Mouse (Mus musculus) CH12F3 (cell line): ENCODE measurements around the gene Snrpc.
"Not testable (repeated sequence)": the region's sequence is repeated elsewhere in the genome, so short reads cannot be mapped to it uniquely, and the experiment has no call there.

Experiments used
- in situ Hi-C: fragments of 300-500 bp; cut with MboI; formaldehyde crosslinking; loops from 2 replicates; pipeline ENCODE4 v1.14.3; 2020; ENCODE audit warnings: low sequenced_read_pairs

Snrpc gene

DNA sequence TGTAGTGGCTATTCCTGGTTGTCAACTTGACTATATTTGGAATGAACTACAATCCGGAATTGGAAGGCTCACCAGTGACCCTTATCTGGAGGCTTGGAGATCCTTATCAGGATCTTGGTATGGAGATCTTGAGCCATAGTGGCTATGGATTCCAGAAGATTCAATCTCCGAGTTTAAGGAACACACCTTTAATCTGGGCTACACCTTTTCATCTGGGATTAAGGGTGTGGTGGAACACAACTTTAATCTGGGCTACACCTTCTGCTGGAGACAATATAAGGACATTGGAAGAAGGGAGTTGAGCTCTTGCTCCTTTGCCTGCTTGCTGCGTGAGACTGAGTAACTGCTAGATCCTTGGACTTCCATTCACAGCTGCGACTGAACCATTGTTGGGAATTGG, at the start of gene Snrpc:
Gene Snrpc (plus strand): TSS at position 301 of the 400 bp plus-strand sequence.
- in situ Hi-C loops = not testable (repeated sequence)

DNA sequence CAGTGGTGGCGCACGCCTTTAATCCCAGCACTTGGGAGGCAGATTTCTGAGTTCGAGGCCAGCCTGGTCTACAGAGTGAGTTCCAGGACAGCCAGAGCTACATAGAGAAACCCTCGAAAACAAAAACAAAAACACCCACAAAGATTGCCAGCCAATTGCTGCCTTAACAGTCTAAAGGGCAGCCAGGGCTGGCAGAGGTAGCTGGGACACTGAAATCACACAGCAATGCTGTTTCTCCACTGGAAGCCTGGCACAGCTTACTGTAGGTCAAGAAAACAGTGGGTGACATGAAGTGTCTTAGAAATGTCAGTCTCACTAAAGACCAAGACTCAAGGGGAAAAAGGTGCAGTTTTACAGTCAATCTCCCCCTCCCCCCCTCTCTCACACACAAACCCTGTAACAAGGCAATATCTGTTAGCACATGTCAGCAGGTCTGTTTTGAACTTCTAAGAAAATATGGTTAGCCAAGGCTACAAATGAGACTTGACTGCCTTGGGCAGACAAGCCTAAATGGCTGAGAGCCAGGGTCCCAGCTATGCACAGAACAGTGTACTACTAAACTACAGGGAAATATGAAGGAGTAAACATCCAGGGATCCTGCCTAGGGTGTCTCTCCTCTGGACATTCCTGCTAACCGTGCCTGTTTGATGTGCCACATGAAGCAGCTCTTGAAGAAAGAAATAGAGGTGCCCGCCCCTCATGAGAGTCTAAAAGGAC, 49.3 kb upstream of the Snrpc start:
- in situ Hi-C loops = no loop called here

DNA sequence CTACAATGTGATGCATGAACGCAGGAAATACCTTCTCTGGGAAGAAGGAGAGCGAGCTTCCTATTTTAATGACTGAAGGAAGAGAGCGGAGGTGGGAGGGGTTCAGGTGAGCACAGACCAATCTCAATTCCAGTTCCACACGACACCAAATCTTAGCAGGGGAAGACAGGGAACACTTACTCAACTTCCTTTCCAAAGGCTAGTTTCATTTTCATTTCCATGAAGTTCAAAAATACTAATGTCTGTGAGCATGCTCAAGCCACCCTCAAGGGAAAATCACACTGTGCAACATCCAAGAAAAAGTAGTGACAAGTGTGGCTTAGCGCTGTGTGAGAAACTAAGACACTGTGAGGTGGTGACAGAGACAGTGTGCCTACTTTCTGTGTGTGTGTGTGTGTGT, 47.9 kb upstream of the Snrpc start:
- in situ Hi-C loops = no loop called here

DNA sequence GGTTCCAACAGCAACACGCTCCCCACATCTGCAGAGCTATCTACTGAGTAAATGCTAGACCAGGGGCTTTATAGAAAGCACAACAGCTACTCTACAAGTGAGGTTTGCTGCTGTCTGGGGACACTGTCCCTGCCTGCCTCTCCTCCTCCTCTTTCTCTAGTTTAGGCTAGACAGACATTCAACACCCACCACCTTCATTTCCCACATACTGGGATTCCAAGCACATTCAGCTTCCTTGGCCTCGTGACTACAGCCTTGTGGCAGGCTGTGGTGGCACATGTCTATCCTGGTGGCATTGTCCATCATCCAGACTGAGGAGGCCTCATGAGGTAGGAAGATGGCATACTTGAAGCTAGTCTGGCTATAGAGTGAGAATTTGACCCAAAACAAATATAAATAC, 47.0 kb upstream of the Snrpc start:
- in situ Hi-C loops = no loop called here

DNA sequence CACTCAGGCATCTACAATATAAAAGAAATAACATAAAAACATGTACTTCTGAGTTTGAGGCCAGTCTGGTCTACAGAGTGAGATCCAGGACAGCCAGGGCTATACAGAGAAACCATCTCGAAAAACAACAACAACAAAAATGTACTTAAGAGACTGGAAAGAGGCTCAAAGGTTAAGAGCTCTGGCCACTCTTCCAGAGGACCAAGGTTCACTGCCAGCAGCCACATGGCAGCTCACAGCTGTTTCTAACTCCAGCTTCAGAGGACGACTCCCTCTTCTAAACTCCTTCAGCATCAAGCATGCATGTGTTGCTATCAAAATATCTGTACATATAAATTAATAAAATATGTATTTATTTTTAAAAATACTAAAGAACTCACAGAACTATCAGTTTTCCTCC, 46.4 kb upstream of the Snrpc start:
- in situ Hi-C loops = no loop called here

DNA sequence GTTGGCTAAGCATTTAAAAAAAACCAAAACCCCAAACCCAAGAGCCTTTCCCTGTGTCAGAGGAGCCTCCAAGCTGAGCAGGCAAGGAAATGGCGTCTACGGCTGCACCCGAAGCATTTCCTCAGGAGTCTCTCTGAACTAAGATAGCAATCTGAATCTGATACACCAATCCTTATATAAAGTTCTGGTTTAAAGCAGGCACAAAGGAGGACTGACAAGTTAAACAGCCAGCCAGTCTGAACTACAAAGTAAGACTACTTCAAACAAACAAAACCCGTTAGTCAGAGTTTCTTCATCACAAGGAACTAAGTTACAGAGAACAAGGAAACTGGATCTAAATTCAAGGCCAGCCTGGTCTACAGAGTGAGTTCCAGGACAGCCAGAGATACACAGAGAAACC, 45.4 kb upstream of the Snrpc start:
- in situ Hi-C loops = no loop called here

DNA sequence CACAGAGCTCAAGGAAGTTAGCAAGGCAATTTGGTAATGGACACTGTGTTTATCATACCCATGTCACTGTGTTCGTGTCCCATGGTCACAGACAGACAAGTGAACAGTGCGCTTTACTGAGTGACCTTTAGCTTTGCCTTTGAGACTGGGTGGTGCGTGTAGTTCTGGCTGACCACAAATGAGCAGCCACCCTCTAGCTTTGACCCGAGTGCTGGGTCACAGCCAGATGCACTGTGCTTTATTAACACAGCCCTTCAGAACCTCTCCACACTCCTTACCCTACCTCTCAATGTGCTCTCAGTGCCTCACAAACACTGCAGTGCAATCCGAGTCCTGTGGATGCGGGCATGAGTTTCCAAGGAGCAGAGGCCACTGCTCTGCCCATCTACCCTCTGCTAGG, 44.8 kb upstream of the Snrpc start:
- in situ Hi-C loops = no loop called here

DNA sequence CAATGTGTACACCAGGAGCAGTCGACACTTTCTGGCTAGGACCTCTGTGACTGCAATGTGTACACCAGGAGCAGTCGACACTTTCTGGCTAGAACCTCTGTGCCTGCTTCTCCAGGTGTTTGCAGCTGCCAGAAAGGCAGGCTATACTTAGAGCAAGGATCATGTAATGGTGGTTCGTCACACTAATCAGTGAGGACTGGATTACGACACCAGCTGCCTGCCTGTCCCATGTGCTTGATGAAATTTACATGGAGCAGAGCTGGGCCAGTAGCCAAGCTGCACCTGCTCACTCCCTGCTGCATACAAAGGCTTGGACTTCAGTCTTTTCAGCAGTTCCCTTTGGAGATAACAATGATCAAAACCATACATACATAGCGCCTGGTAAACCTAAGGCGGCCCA, 41.2 kb upstream of the Snrpc start:
- in situ Hi-C loops = no loop called here

DNA sequence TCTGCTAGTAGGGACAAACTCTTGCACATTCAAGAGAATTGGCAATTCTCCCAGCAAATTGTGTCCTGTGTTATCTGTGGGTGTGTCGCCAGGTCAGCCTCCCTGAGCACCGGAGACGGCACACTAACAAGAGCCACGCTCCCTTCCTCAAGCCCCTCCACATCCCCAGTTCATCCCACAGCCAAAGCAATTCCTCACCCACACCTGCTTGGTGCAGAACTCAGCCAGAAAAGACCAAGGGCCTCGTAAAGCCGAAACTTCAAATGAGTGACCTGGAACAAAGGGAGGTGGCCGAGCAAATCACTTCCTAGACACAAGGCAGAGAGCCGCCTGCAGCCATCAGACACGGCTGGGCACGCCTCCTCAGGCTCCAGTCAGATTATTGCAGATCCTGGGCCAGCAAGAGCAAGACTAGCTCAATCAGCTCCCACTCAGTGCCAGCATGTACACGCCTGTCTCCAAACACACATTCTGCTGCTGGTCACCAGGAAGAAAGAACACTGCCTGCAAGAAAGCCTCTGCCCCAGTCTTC, 40.5 kb upstream of the Snrpc start:
- in situ Hi-C loops = no loop called here

DNA sequence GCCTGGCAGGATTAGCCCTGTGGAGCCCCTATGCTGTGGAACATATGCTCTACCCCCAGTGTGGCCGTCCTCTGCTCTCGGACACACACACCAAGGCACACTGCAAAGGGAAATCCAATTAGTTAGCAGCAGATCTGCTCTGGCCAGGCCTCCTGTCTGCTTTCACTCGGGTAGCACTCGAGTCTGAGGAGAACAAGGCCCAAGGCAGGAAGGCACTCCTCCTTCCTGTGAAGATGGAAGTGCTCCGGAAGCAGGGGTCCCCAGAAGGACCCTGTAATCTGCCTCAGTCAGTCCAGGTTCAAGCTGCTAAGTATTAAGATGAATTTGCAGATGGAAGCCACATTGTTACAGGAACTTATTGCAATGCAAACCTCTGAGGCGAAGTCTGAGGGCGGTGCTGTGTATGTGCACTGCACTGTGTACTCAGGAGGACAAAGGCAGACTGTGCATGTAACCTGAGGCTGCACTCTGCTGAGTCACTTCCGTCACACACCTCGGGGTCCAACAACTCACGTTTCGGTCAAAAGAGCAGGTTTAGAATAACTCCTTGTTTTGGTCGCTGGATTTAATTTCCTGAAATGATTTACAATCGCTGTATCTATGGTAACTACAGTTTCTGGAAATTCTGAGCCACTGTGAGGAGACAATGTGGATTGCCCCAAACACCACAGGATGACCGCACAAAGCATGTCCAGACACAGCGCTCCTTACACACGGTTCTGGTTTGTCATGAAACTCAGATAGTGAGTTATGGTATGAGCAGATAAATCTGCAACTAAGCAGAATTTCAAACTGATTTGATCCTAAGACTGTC, 38.0 kb upstream of the Snrpc start:
- in situ Hi-C loops = no loop called here

DNA sequence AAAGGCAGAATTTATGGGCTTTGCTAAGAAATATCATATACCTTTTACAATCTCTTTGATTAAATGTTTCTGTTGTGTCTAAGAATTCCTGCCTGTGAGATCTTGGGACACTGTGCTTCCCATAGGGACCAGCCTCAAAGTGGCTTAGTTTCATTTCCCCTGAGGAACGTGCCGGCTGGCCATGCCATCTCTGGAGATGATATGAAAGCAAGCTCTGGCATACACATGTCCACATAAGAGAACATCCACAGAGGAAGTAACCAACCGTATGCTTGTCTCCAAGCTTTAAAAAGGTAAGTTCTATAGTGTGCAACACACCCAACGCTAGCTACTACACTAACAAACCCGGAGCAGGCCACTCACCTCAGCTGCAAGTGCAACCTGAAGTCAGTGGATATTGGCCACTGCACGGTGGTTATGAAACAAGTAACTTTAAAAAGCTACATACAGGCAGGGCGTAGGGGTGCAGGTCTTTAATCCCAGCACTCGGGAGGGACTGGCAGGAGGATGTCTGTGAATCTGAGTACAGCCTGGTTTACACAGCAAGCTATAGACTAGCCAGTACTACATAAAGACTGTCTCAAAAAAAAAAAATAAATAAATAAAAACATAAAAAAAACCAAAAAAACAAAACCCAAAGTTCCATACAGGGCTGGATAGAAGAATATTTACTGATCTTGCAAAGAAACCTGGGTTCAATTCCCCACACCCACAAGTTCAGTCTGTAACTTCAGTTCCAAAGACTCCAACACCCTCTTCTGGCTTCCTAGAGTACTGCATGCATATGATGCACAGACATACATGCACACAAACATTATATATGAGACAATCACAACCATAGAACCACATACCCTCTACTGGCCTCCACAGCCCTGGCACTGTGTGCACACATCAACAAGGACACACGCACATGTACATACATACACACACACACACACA, 37.0 kb upstream of the Snrpc start:
- in situ Hi-C loops = no loop called here

DNA sequence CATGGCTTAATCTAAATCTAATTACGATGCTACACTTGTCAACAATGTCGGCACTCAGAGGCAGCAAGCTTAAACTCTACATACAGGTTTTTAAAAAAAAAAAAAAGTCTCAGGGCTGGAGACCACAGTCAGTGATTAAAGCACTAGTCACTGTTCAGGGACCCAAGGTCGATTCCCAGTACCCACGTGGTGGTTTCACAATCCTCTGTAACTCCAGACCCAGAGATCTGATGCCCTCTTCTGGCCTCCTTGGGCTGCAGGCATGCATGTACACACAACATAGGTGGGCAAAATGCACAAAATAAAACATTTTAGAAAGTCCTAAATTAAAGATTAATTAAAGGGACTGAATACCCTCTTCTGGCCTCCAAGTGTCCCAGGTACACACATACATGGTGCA, 34.2 kb upstream of the Snrpc start:
- in situ Hi-C loops = no loop called here

DNA sequence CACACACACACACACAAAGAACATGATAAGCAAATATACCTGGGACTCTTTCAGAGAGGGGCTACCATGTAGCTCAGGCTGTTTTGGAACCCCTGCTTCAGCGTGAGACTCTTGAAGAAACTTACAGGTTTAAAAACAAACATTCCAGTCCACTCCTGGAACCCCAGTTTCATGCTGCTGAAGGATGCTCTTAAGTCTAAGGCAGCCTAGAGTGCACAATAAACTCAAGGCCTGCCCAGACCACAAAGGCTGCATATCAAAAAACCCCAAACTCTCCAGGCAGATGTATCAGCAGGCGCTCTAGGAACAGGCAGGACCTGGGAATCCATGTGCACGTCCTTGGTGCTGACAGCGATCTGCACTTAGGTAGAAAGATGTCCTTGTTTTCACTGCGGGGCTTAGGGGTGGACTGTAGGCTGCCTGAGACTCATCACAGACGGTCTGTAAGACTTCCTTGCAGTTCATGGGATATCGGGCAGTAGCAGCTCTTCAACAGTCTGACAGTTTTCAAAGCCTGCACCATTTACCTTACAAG, 33.7 kb upstream of the Snrpc start:
- in situ Hi-C loops = no loop called here

DNA sequence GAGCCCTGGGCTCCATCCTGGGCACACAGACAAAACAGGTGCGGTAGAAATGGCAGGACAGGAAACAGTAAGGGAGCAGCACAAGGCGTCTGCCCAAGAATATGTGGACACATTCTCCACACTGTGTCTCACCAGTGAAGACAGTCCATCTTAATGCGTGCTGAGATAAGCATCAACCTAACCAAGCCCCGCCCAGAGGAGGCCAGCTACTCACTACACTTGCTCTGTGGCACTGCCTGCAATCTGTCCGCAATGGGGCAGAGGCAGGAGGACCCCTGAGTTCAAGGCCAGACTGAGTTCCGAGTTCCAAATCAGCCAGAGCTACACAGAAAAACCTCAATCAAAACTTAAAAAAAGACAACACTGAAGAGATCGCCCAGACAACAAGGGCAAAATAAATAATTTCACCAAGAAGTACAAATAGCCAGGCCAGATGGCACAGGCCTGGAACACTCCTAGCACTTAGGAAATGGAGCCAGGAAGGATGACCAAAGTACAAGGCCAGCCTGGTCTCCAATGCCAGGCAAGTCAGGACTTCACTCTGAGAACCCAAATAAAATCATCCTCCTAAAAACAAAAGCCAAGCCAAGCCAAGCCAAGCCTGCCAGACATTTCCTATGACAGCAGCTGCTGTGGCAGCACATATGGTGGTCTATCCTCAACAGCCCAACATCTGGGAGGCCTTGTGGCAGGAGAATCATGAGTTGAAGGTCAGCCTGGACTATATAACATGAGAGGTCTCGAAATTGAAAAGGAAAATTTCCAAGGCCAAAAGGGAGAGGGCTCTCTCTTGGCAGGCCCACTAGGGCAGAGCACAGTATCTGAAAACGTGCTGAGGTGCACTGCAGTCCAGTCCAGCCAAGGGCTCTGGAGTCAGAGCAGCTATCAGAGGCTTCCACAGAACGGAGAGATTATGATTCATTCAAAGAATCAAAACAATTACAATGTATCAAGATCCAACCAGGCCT, 32.9 kb upstream of the Snrpc start:
- in situ Hi-C loops = no loop called here

DNA sequence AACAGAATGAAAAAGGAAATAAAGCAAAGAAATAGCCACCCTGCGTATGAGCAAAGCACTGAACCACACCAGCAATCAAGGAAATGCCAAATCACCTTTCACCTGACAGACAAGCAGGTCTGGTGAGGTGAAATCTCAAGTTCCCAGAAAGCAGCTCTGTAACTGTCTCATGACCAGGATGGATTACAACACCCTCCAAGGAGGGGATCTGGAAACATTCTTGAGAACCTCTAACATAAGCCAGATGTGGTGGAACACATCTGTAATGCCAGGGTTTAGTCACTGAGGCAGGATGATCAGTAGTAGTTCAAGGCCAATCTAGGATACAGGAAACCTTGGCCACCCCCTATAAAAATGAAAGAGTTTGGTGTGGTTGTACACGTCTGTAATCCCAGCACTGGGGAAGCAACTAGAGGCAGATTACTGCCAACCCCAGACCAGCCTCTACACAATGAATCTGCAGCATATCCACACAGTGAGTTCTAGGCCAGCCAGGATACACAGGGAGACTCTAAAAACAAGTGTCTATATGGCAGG, 30.3 kb upstream of the Snrpc start:
- in situ Hi-C loops = no loop called here

DNA sequence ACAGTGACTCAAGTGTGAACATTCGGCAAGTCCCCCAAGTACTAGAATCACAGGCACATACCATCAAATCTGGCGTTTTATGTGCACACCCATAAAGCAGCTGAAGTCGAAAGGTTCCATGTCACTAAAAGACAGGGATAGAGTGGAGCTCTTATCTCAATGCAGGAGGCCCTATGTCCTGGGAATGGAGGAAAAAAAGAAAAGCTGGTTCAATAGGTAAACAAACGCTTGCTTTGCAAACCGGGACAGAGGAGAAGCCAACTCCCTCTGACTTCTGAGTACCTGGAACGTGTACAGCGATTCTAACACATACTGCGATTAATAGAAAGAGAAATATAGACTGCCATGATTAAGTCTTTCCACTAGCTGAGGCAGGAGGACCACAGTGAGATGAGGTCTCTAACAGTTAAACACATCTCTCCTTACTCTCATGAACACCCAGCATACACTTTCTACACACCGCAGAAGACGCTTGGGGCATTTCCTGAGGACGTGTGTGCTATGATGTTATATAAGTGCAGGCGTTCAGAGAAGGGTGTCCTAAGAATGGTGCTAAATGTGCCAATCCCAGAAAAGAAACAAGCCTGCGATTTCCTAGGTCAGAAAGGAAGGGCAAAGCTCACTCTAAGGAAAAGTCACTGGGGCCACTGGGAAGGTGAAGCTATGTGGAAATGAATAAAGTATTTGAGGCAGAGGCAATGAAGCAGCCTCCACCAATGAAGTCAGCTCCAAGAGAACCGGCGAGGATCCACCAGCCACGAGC, 27.2 kb upstream of the Snrpc start:
- in situ Hi-C loops = no loop called here

DNA sequence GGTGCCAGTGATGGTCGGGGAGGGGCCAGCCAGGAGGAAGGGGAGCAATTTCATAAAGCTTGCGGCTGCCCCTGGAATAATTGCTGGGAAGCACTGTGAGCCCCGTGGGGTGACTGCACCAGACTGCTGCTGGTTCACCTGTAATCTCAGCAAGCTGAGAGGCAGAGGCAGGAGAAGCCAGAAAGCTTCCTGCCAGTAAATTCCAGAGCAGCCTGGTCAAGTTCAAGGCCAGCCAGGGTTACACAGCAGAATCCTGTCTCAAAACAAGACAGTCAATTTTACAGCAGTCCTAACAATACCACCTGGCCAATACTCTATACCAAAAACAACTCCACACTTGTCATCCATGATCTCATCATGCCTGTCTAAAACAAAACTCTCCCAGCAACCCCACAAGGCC, 26.0 kb upstream of the Snrpc start:
- in situ Hi-C loops = no loop called here

DNA sequence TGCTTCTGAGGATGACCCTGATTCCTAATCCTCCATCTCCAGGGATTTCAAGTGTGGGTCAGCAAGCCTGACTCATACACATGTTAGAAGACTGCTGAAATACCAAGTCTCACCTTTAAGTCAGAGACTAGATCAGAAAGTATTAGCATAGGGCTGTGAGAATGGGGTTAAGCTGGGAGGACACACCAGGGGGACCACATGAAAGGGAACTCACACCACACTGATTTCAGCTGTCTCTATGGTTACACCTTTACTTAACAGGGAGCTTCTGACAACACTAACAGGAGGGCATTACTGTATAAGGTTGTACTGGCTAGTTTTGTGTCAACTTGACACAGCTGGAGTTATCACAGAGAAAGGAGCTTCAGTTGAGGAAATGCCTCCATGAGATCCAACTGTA, 23.3 kb upstream of the Snrpc start:
- in situ Hi-C loops = no loop called here

DNA sequence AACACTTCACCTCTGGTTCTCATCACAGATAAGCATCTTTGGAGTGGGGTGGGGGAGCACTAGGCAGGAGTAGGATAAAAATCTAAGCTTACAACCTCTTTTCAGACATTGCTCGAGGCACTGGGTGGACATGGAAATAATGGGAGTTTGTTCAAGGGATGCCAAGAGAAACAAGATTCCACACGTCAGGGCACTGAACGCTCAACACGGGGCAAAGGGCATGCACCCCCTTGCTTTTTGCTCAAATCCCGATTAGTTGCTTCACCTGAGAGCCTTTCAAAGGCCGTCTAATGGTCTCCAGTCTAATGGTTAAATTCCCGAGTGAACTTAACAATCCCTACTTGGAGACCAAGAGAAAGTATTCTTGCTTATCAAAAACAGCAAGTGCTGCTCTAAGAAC, 18.9 kb upstream of the Snrpc start:
- in situ Hi-C loops = no loop called here
